ENCODE assay signal across 9 mouse cellular contexts in the genomic region with DNA sequence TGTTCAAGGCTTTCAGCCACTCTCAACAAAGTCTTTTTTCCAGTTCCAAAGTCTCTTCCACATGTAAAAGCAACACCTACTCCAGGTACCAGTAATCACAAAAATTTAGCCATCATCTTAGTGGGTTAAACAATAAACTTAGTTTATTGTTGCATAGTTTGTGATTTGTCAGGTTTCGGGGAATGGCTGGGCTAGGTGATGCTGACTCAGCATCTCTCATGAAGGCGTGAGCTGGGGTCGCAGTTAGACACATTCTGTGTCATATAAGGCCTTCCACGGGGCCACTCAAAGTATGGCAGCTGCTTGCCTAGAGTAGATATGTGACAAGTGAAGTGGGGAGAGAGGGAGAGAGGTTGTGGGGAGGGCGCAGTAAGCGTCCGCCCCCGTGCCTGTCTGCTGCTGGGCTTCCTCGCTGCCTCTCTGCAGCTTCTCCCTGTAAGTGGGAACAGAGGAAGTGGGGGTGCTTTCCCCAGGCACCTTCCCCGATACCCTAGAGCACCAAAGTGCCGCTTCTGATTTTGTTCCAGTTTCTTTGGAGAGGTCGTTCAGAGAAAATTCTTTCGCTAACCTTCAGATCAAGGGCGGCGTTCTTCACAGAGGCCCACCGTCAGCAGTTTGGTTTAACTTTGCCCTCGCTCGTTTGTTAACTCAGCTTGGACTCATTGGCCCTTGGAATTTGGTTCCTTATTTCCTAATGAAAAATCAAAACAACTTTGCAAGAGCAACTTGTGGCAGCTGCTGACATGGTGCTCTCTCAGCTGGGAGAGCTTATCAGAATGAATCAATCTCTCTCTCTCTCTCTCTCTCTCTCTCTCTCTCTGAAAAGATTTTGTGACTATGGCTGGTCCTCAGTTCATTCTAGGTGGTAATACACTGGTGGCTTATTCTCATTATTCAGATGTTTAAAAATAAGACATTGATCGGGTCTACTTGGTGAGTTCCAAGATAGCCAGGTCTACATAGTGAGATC. TPM values are rescaled to one million over a fixed set of nuclear protein-coding genes. Genes with fewer than 3 reads are reported as not detected.
DNase-seq lines count a peak whose midpoint lies in the region; ATAC-seq and TF ChIP-seq lines count a peak whose summit lies in the region.
"Had no signal": no experiment of that assay in that cellular context is flagged by ENCODE, and none has a peak within 500 bp of the region (broad histone marks: within the 10 kb centered on the region; RNA-seq: fewer than 3 reads in every experiment).

No protein-coding gene starts in this region.

- no peak overlapping the region for H3K9ac ChIP-seq in hindbrain, embryonic 16.5 days (ENCODE audit: low read depth, low read length)
- H3K9ac ChIP-seq in kidney, embryonic 16.5 days (replicated peaks; ENCODE audit: low read length), result 0 out of 2 replicates have a peak overlapping the region, but pooled peaks have one; percentile 41
- H3K9ac ChIP-seq: midbrain, embryonic 12.5 days had no signal

- H3K4me3 ChIP-seq in hindbrain, embryonic 10.5 days, result no peak overlapping the region
- H3K4me3 ChIP-seq in hindbrain, embryonic 16.5 days (ENCODE audit: low read length), result no peak overlapping the region
- peak overlapping the region; percentile 9; the same call in 1 of the 2 replicates for H3K4me3 ChIP-seq in bone marrow macrophage, adult 2 months (ENCODE audit: insufficient read depth, low read length)
- H3K4me3 ChIP-seq in kidney, embryonic 16.5 days (ENCODE audit: low read length), result no peak overlapping the region
- H3K4me3 ChIP-seq in small intestine, adult 2 months (ENCODE audit: low read depth, low read length), result peak overlapping the region; percentile 44
- H3K4me3 ChIP-seq: midbrain, embryonic 12.5 days had no signal

- 0 out of 2 replicates have a peak overlapping the region, but pooled peaks have one; percentile 13 for H3K27ac ChIP-seq in hindbrain, embryonic 10.5 days
- H3K27ac ChIP-seq in hindbrain, embryonic 16.5 days (ENCODE audit: low read depth, low read length), result no peak overlapping the region
- peak overlapping the region; percentile 58 for H3K27ac ChIP-seq in bone marrow macrophage, adult 2 months (ENCODE audit: insufficient read depth, low read depth, low read length)
- H3K27ac ChIP-seq in kidney, embryonic 16.5 days (ENCODE audit: low read length), result peak overlapping the region; percentile 73
- peak overlapping the region; percentile 89 for H3K27ac ChIP-seq in small intestine, adult 2 months (ENCODE audit: insufficient read depth, low read depth, low read length)
- H3K27ac ChIP-seq: midbrain, embryonic 12.5 days had no signal

- peaks cover 19% of the 10 kb centered on the region for H3K4me1 ChIP-seq in hindbrain, embryonic 10.5 days (replicated peaks)
- peaks cover 3% of the 10 kb centered on the region; the same call in 1 of the 2 replicates for H3K4me1 ChIP-seq in hindbrain, embryonic 16.5 days (ENCODE audit: control insufficient read depth, insufficient read depth, low read depth, low read length)
- peaks cover 32% of the 10 kb centered on the region for H3K4me1 ChIP-seq in bone marrow macrophage, adult 2 months (ENCODE audit: control insufficient read depth, insufficient read depth, low read length)
- peaks cover 23% of the 10 kb centered on the region for H3K4me1 ChIP-seq in kidney, embryonic 16.5 days (ENCODE audit: insufficient read depth, low read length)
- H3K4me1 ChIP-seq in small intestine, adult 2 months (ENCODE audit: control insufficient read depth, insufficient read depth, insufficient read length, low read length), result peaks cover 20% of the 10 kb centered on the region
- H3K4me1 ChIP-seq: midbrain, embryonic 12.5 days had no signal

- peaks cover 5% of the 10 kb centered on the region; the same call in 1 of the 2 replicates for H3K9me3 ChIP-seq in hindbrain, embryonic 10.5 days
- H3K9me3 ChIP-seq in hindbrain, embryonic 16.5 days (ENCODE audit: control insufficient read depth, low read length), result no peaks in the 10 kb centered on the region
- H3K9me3 ChIP-seq in kidney, embryonic 16.5 days (ENCODE audit: low read length), result 0 out of 2 replicates have a peak, but pooled peaks cover 5% of the 10 kb centered on the region

- no peaks in the 10 kb centered on the region for H3K36me3 ChIP-seq in hindbrain, embryonic 10.5 days
- no peaks in the 10 kb centered on the region for H3K36me3 ChIP-seq in hindbrain, embryonic 16.5 days (ENCODE audit: control insufficient read depth, insufficient read depth, low read length)
- H3K36me3 ChIP-seq in kidney, embryonic 16.5 days (ENCODE audit: insufficient read depth, low read length), result no peaks in the 10 kb centered on the region
- no peaks in the 10 kb centered on the region for H3K36me3 ChIP-seq in small intestine, adult 2 months (ENCODE audit: control insufficient read depth, insufficient read depth, low read length)
- H3K36me3 ChIP-seq: midbrain, embryonic 12.5 days had no signal

- no peak for TF ChIP-seq CTCF in bone marrow macrophage, adult 2 months (IDR thresholded peaks at IDR 0.05; ENCODE audit: low read depth, low read length)
- no peak for TF ChIP-seq CTCF in small intestine, adult 2 months (IDR thresholded peaks at IDR 0.05; ENCODE audit: extremely low read depth, insufficient read length, insufficient replicate concordance, low read depth, low read length)

- H3K4me2 ChIP-seq in hindbrain, embryonic 16.5 days (ENCODE audit: low read length), result no peak overlapping the region
- H3K4me2 ChIP-seq in kidney, embryonic 16.5 days (replicated peaks; ENCODE audit: low read depth, low read length), result peak overlapping the region; percentile 38
- H3K4me2 ChIP-seq: midbrain, embryonic 12.5 days had no signal

- intact Hi-C loops in left cerebral cortex, postnatal 4 days (cut with DNase I), result no loop called here

- ATAC-seq in hindbrain, embryonic 16.5 days, result no peak
- peak; percentile 21; the same call in 1 of the 2 replicates for ATAC-seq in kidney, embryonic 16.5 days (ENCODE audit: low FRiP score, low TSS enrichment)

- DNase-seq in hindbrain, embryonic 10.5 days (ENCODE audit: low spot score), result no peak
- no peak for DNase-seq in frontal cortex, adult 2 months (ENCODE audit: extremely low spot score in 1 of 2, low spot score in 1 of 2)
- DNase-seq in left cerebral cortex, postnatal 4 days, result no peak
- no peak for DNase-seq in frontal cortex, postnatal 25 days (ENCODE audit: low spot score in 2 of 2)

- H3K27me3 ChIP-seq in hindbrain, embryonic 10.5 days (ENCODE audit: insufficient read depth, poor library complexity, severe bottlenecking), result no peaks in the 10 kb centered on the region
- H3K27me3 ChIP-seq in hindbrain, embryonic 16.5 days (replicated peaks; ENCODE audit: control insufficient read depth, insufficient read depth, low read length), result no peaks in the 10 kb centered on the region
- no peaks in the 10 kb centered on the region for H3K27me3 ChIP-seq in kidney, embryonic 16.5 days (ENCODE audit: insufficient read depth, low read length)
- H3K27me3 ChIP-seq in small intestine, adult 2 months (ENCODE audit: control insufficient read depth, insufficient read depth, low read length), result no peaks in the 10 kb centered on the region
- H3K27me3 ChIP-seq: midbrain, embryonic 12.5 days had no signal

- 63% methylated on average over 19 of the region's 19 CpGs for WGBS in hindbrain, embryonic 10.5 days
- 69% methylated on average over 19 of the region's 19 CpGs for WGBS in hindbrain, embryonic 16.5 days
- WGBS in kidney, embryonic 16.5 days, result 45% methylated on average over 19 of the region's 19 CpGs
- WGBS in small intestine, adult 2 months, result 15% methylated on average over 19 of the region's 19 CpGs

- no peak for TF ChIP-seq POLR2A in bone marrow macrophage, adult 2 months (IDR thresholded peaks at IDR 0.05; ENCODE audit: borderline replicate concordance, low read depth, low read length)
- no peak for TF ChIP-seq POLR2A in small intestine, adult 2 months (IDR thresholded peaks at IDR 0.05; ENCODE audit: low read depth, low read length)

RNA-seq across cellular contexts. Expression of gene Cmbl, which starts 1.3 kb away (rescaled TPM):
- 1.6 and 2.0 TPM in 2 replicates for polyA plus RNA-seq in hindbrain, embryonic 10.5 days (2016; fragmentation: Nextera tagmentation; extraction: Ambion mirVana)
- polyA plus RNA-seq in hindbrain, embryonic 16.5 days (2015; fragmentation: Nextera tagmentation; extraction: Ambion mirVana), result 16.0 and 17.1 TPM in 2 replicates
- polyA plus RNA-seq in bone marrow macrophage, adult 2 months (2012; ENCODE audit: insufficient read depth, insufficient read length, missing spikeins), result 4.2 and 6.0 TPM in 2 replicates
- polyA plus RNA-seq in kidney, embryonic 16.5 days (2015; fragmentation: Nextera tagmentation; extraction: Ambion mirVana), result 21.3 and 22.6 TPM in 2 replicates
- 56.5 and 140 TPM in 2 replicates for polyA plus RNA-seq in small intestine, adult 2 months (2012; rRNA removed)
- polyA plus RNA-seq in frontal cortex, adult 2 months (2012; rRNA removed), result 22.5 and 22.7 TPM in 2 replicates
- 1 to 10 TPM; 6.3 to 8.6 TPM for total RNA-seq in left cerebral cortex, postnatal 4 days (2021)

RNA-seq across cellular contexts. Expression of gene March6, which starts 33.0 kb away (rescaled TPM):
- 34.5 and 39.9 TPM in 2 replicates for polyA plus RNA-seq in hindbrain, embryonic 10.5 days (2016; fragmentation: Nextera tagmentation; extraction: Ambion mirVana)
- polyA plus RNA-seq in hindbrain, embryonic 16.5 days (2015; fragmentation: Nextera tagmentation; extraction: Ambion mirVana), result 68.3 and 82.9 TPM in 2 replicates
- polyA plus RNA-seq in bone marrow macrophage, adult 2 months (2012; ENCODE audit: insufficient read depth, insufficient read length, missing spikeins), result 40.7 and 42.2 TPM in 2 replicates
- 37.4 and 37.7 TPM in 2 replicates for polyA plus RNA-seq in kidney, embryonic 16.5 days (2015; fragmentation: Nextera tagmentation; extraction: Ambion mirVana)
- 9.5 and 18.1 TPM in 2 replicates for polyA plus RNA-seq in small intestine, adult 2 months (2012; rRNA removed)
- 81.3 and 95.9 TPM in 2 replicates for polyA plus RNA-seq in frontal cortex, adult 2 months (2012; rRNA removed)
- 100 to 1,000 TPM; 200 to 210 TPM for total RNA-seq in left cerebral cortex, postnatal 4 days (2021)

RNA-seq across cellular contexts. Expression of gene Cct5, which starts 37.7 kb away (rescaled TPM):
- 698 and 751 TPM in 2 replicates for polyA plus RNA-seq in hindbrain, embryonic 10.5 days (2016; fragmentation: Nextera tagmentation; extraction: Ambion mirVana)
- 484 and 486 TPM in 2 replicates for polyA plus RNA-seq in hindbrain, embryonic 16.5 days (2015; fragmentation: Nextera tagmentation; extraction: Ambion mirVana)
- 135 and 148 TPM in 2 replicates for polyA plus RNA-seq in bone marrow macrophage, adult 2 months (2012; ENCODE audit: insufficient read depth, insufficient read length, missing spikeins)
- 556 and 574 TPM in 2 replicates for polyA plus RNA-seq in kidney, embryonic 16.5 days (2015; fragmentation: Nextera tagmentation; extraction: Ambion mirVana)
- 30.4 and 38.8 TPM in 2 replicates for polyA plus RNA-seq in small intestine, adult 2 months (2012; rRNA removed)
- polyA plus RNA-seq in frontal cortex, adult 2 months (2012; rRNA removed), result 166 and 190 TPM in 2 replicates
- 100 to 1,000 TPM; 306 to 309 TPM for total RNA-seq in left cerebral cortex, postnatal 4 days (2021)

RNA-seq across cellular contexts. Expression of gene Fam173b, which starts 37.8 kb away (rescaled TPM):
- polyA plus RNA-seq in hindbrain, embryonic 10.5 days (2016; fragmentation: Nextera tagmentation; extraction: Ambion mirVana), result 13.1 and 15.5 TPM in 2 replicates
- polyA plus RNA-seq in hindbrain, embryonic 16.5 days (2015; fragmentation: Nextera tagmentation; extraction: Ambion mirVana), result 11.0 TPM in 2 replicates
- polyA plus RNA-seq in bone marrow macrophage, adult 2 months (2012; ENCODE audit: insufficient read depth, insufficient read length, missing spikeins), result 14.4 and 17.3 TPM in 2 replicates
- 14.2 and 14.8 TPM in 2 replicates for polyA plus RNA-seq in kidney, embryonic 16.5 days (2015; fragmentation: Nextera tagmentation; extraction: Ambion mirVana)
- 2.4 and 4.0 TPM in 2 replicates for polyA plus RNA-seq in small intestine, adult 2 months (2012; rRNA removed)
- polyA plus RNA-seq in frontal cortex, adult 2 months (2012; rRNA removed), result 14.7 and 15.3 TPM in 2 replicates
- 10 to 100 TPM; 11.4 to 13.0 TPM for total RNA-seq in left cerebral cortex, postnatal 4 days (2021)

Comparison
In these comparisons a context has a peak if more than half of its experiments do, and no peak if none do; other contexts are left out.
1. H3K4me3 ChIP-seq: peak in bone marrow macrophage, adult 2 months (single experiment) and small intestine, adult 2 months (single experiment); none in hindbrain, embryonic 10.5 days (single experiment), hindbrain, embryonic 16.5 days (single experiment) and kidney, embryonic 16.5 days (single experiment).